In the genomic region with DNA sequence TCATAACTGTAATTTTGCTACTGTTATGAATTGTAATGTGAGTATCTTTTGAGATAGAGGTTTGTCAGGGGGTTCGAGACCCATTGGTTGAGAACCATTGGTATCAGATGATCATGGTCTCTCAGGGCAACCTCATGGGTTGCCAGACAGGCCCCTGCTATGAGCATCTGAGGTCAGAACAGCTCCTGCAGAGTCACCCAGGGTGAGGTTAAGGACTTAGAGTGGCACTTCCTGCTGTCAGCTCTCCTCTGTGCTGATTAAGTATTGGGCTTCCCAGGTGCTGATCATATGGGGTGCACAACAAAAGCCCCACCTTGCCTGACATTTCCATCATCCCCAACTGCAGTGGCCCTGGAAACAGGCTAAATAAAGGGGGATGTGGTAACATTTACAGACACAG, we compare ENCODE assay signal across 32 mouse cellular contexts. TPM values are rescaled to one million over a fixed set of nuclear protein-coding genes. Genes with fewer than 3 reads are reported as not detected.
"Had no signal": no experiment of that assay in that cellular context is flagged by ENCODE, and none has a peak within 500 bp of the region (broad histone marks: within the 10 kb centered on the region; RNA-seq: fewer than 3 reads in every experiment).

No protein-coding gene starts in this region.

- H3K27ac ChIP-seq: gastrocnemius, adult 2 months; heart, embryonic 10.5 days; hindbrain, embryonic 10.5 days; hindbrain, embryonic 12.5 days; hindbrain, embryonic 14.5 days; hindbrain, postnatal 0 days; intestine, embryonic 15.5 days; layer of hippocampus, adult 2 months; left cerebral cortex, adult 2 months; limb, embryonic 13.5 days; limb, embryonic 15.5 days; liver, embryonic 12.5 days; liver, embryonic 14.5 days had no signal

- DNase-seq: gastrocnemius, adult 2 months; gastrocnemius, postnatal 10 days; gastrocnemius, postnatal 25 days; heart, adult 18-20 months; heart, postnatal 14 days; heart, postnatal 36 days; kidney, adult 18-20 months; kidney, adult 8-10 months; kidney, postnatal 10 days; kidney, postnatal 25 days; kidney, postnatal 4 days; lung, adult 2 months had no signal

- ATAC-seq: hindbrain, postnatal 0 days; inflammation-experienced regulatory T-cells, adult 6 months; intestine, embryonic 15.5 days; intestine, postnatal 0 days; liver, embryonic 12.5 days had no signal

- H3K4me3 ChIP-seq: gastrocnemius, adult 2 months; heart, embryonic 10.5 days; heart, embryonic 12.5 days; hindbrain, embryonic 10.5 days; hindbrain, embryonic 12.5 days; intestine, embryonic 15.5 days; layer of hippocampus, adult 2 months; left cerebral cortex, adult 2 months; limb, embryonic 13.5 days; limb, embryonic 15.5 days; liver, embryonic 12.5 days had no signal

- H3K4me1 ChIP-seq: intestine, embryonic 15.5 days; liver, embryonic 12.5 days had no signal

- H3K9ac ChIP-seq: heart, embryonic 12.5 days; hindbrain, embryonic 12.5 days; hindbrain, embryonic 14.5 days; intestine, embryonic 15.5 days; limb, embryonic 13.5 days; limb, embryonic 15.5 days; liver, embryonic 12.5 days; liver, embryonic 14.5 days had no signal

- H3K9me3 ChIP-seq: heart, embryonic 10.5 days; heart, embryonic 12.5 days; hindbrain, embryonic 10.5 days; hindbrain, embryonic 12.5 days; intestine, embryonic 15.5 days; limb, embryonic 13.5 days; limb, embryonic 15.5 days; liver, embryonic 12.5 days had no signal

- H3K4me2 ChIP-seq: heart, embryonic 12.5 days; hindbrain, embryonic 12.5 days; hindbrain, embryonic 14.5 days; intestine, embryonic 15.5 days; limb, embryonic 13.5 days; limb, embryonic 15.5 days; liver, embryonic 12.5 days had no signal

- H3K27me3 ChIP-seq: hindbrain, embryonic 12.5 days; intestine, embryonic 15.5 days; limb, embryonic 13.5 days; limb, embryonic 15.5 days; liver, embryonic 12.5 days had no signal

- H3K36me3 ChIP-seq: heart, embryonic 10.5 days; heart, embryonic 12.5 days; hindbrain, embryonic 10.5 days; hindbrain, embryonic 12.5 days; intestine, embryonic 15.5 days; limb, embryonic 13.5 days; limb, embryonic 15.5 days; liver, embryonic 12.5 days had no signal

RNA-seq across cellular contexts. Expression of a gene that starts 46.3 kb away (rescaled TPM):
- total RNA-seq: gastrocnemius, adult 2 months; gastrocnemius, postnatal 10 days; gastrocnemius, postnatal 25 days; gastrocnemius, postnatal 4 days; heart, adult 18-20 months; heart, adult 8-10 months; heart, postnatal 36 days; liver, adult 2 months had no signal
- polyA plus RNA-seq: inflammation-experienced regulatory T-cells, adult 6 months; intestine, postnatal 0 days; kidney, embryonic 14.5 days; liver, adult 2 months; liver, embryonic 12.5 days; liver, embryonic 16.5 days had no signal
